Mouse (Mus musculus) skeletal muscle tissue, adult 2 months (tissue): ENCODE results near the gene Ino80e.
A peak's percentile ranks its signal among the peaks of the same experiment; 100 is the strongest.
"Not testable (repeated sequence)": the region's sequence is repeated elsewhere in the genome, so short reads cannot be mapped to it uniquely, and the experiment has no call there.

Experiments
- DNase-seq: peaks from one replicate; pipeline ENCODE4 v3.0.0-alpha.2; 2012; ENCODE audit warnings: low read depth, low spot score

Ino80e gene

DNA sequence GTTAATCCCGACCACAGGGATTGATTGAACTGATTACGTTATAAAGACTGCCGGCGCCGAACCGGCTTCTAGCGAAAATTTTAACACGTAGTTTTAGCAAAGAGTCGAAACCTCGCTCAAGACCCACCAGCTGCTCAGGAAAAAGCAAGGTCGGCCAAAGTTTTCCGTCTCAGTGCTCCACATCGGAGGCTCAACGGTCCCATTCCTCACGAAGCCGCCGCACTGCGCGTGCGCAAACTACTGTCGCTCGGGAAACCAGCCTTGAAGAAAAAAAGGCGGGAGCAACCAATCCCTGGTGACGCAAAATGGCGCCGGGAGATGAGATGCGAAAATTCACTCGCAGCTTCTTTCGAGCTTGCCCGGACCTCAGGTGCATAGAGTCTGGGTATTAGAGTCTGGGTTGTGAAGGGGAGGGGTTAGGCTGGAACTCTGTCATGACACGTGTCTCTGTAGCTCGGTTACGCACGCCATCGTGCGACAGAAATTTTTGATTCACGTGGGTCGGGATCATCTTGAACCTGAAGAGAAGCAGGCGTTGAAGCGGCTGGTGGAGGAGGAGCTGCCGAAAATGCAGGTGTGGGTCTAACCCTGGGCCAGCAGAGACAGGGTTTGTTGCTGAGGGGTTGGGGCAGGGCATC, at the start of gene Ino80e:
TSS of gene Ino80e (minus strand) at position 231 of the 638 bp plus-strand sequence.
- DNase-seq = peak; percentile 90

DNA sequence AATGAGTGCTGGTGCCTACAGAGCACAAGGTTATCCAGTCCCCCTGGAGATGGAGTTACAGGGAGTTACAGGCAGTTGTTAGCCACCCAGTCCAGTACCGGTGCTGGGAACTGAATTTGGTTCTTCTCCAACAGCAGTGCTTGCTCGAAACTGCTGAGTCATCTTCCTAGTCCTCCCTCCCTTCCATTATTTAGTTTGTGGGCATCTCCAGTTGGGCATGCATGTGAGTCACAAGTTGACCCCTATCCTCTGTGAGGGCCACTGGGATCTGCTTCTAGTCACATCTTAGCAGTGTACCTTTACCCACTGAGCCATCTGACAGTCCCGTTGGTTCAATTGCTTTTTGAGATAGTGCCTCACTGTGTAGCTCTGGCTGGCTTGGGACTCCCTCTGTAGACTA, 43.4 kb upstream of the Ino80e start:
- no peak for DNase-seq

DNA sequence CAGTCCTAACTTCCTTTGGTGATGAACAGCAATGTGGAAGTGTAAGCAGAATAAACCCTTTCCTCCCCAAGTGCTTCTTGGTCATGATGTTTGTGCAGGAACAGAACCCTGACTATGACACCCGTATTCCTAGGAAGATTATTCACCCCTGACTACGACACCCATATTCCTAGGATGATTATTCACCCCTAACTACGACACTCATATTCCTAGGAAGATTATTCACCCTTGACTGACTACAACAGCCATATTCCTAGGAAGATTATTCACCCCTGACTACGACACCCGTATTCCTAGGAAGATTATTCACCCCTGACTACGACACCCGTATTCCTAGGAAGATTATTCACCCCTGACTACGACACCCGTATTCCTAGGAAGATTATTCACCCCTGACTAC, 37.6 kb upstream of the Ino80e start:
- DNase-seq = not testable (repeated sequence)

DNA sequence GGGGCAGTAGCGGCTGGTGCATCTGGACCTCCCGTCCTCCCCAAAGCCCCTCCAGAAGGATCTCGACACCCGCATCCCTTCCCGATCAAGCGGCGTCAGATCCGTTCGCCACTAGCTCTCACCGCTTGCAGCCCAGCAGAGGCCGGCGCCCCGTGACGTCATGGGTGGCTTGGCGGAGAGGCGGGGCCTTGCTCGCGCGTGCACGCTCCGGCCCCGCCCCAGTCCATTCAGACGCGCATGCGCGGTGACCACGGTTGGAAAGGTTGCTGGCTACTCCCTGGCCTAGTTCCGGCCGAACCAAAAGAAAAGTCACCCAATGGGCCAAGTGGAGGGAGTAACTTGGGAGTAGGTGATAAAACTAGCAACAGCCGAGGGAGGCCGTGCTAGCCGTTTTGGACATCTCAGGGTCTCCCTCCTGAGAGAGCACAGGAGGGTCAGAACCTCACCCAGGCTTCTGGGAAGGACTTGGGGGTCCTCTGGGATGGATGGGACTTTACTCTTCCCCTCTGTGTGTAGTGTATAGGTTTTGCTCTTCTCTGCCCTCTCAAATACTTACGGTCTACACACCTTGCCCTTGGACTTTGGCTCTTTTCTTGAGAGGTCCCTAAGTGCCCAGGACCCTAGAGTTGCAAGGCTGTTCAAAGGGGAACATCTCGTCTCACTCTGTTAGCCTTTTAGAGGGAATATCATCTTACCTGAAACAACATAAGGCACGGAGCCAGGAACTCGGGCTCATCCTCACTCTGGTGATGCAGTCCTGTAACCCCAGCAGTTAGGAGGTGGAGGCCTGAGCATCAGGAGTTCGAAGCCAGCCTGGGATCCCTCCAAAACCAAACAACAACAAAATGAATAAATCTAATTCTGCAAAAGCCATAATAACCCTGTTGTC, 36.2 kb upstream of the Ino80e start:
- DNase-seq = peak; percentile 97

DNA sequence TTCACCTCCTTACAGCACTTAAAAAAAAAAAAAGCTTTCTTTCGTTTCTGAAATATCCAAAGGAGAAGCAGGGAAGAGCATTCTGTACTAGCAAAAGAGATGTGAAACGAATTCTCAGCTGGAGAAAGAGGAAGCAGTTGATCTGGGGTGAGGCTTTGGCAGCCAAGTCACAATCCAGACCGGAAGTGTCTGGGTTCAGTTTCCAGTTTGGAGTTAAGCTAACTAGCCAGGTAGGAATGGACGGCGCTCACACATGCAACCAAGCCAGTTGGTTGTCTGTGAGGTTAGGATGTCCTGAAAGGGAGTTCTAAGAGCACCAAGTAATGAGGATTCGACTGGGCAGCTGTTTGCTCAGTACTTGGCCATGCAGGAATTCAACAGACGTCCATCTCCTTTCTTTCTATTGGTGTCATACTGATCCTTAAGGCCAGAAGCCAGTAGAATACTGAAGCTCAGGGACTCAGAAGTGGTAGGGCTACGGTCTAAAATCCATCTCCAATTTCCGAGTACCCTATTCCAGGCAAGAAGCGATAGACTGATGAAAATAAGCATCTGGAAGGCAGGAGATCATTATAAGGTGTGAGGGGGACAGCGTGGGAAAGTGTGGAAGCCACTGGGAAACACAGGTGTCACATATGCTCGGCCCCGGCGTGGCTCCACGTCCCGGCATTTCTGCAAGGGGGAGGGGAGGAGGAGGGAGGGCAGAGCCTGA, 35.4 kb upstream of the Ino80e start:
- peak; percentile 54 for DNase-seq

DNA sequence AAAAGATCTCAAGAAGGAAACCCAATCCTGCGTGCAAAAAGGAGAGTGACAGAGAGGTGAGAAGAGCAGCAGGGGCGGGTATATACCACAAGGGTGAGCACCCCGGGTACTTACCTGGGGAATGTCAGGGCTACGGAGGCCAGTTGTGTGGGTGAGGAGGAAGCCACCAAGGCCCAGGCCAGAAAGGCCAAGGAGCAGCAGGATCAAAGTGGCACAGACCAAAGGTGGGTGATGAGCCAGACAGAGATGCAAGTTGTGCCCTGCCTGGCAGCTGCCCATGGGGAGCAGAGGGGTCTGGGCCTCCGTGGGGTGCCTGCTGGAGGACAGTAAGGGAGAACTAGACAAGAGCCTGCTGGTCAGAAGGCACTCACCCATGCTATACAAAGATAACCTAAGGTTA, 34.7 kb upstream of the Ino80e start:
- DNase-seq = no peak

DNA sequence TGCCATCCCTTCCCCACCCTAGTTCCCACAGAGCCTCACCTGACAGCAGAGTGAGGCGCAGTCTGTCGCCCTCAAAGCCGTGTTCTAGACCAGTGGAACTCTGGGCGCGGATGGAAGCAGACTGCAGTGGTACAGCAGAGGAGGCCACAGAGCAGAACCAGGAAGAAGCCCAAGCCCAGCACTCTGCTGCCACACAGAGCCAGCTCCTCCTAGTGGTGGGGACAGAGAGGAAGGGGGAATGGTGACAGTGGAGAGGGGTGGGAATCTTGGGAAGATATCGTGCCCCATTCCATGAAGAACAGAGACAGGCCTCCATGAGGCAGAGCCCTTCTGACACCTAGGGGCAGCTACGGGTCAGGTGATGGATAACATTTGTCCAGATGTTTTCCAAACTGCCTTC, 26.7 kb upstream of the Ino80e start:
- no peak for DNase-seq

DNA sequence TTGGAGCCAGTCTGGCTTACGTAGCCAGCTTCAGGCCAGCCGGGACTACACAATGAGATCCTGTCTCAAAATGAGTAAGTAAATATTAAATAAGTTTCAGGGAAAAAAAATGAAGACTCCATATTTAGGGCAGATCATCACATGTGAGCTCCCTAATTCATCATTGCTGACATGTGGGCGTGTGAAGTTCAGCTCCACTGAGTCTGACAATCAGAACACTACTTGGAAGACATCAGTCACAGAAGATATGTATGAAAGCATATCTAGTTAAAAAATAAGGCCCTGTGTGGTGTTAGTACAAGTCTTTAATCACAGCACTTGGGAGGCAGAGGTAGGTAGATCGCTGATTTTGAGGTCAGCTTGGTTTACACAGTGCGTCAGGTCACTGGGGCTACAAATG, 25.1 kb upstream of the Ino80e start:
- no peak for DNase-seq

DNA sequence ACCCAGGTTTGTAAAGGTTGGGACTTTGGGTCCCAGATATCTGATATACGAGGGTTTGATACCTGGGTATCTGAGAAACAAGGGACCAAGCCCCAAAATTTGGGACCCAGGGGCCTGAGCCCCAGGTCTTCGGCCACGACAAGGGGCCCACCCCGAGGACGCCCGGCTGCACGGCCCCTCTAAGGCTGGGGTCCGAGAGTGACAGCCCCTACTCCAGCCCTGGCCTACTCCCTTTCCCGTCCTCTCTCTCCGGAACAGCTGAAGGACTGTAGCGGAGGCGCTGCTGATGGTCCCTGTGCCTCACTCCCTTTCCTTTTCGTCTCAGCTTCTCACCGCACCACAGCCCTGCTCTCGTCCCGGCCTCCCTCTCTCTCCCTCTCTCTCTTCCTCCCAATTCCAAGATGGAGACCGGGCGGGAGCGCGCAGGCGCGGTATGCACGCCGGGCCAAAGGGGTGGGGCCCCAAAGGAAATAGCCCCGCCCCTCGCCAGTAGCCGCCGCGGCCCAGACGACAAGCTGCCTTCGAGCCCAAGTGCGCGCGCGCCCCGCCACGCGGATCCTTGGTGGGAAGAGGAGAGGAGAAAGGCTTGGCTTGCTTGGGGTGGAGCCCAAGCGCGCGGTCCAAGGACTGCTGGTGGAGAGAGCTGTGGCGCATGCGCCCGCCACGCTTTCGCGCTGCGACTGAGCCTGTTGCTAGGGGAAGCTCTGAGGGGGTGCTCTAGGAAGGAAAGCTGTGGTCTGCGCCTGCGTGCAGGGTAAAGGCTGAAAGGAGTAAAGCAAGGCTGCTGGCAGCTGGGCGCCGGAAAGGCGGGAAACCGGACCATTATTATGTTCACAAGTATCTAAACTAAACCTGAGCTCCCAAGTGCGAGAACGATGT, 22.3 kb upstream of the Ino80e start, which contains the start of gene Taok2:
TSS of gene Taok2 (minus strand) at position 418 of the 879 bp plus-strand sequence.
- DNase-seq = peak; percentile 98

DNA sequence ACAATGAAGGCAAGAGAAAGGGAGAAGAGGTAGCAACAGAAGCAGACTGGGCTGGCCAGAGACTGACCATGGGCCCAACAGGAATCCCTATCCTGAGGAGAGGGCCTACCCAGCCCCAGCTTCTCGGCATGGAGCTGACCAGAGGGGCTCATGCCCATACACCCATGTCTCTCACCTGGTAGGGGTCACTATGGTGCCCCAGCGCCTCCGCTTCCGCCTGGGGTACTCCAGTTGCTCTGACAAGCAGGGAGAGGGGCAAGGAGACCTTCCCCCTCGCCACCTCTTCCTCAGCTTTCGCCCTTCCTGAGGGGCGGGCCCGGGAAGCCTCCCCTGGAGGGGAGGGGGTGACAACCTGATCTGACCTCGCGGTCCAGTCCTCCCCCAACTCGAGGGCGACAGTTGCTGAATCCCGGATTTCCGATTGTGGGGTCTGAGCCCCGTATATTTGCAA, 21.6 kb upstream of the Ino80e start:
- DNase-seq = no peak

DNA sequence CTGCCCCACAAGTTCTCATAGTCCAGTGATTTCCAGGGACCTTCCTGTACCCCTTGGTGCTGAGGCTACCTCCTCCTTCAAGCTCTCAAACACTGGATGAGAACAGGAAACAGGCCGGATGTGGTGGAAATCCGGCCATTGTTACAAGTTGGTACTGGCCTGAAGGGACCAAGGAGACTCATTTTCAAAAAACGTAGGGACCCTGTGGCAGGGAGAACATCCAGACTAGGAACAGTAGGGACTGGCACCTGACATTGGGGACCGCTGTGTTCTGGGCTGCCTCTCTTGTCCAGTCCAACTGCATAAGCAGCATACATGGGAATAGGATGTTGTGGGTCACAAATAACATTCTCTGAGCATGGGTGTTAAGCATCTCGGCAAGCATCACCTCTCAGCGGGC, 18.9 kb upstream of the Ino80e start:
- no peak for DNase-seq

DNA sequence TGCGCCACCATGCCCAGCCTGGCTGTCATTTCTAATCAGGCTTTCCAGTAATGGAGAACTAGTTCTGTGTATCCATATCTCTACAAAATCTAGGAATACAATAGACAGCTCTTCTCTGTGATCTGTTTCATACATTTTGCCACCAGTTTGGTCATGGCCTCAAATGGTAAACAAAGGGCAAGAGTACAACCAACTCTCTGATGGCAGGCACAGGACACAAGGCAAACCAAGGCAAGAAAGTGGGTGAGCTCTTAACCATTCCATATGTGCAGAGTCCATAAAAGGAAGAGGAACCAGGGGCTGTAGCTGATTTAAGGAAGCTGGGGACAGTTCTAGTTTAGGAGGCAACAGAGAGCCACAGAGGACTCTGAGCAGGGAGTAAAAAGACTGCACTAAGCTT, 15.1 kb upstream of the Ino80e start:
- no peak for DNase-seq

DNA sequence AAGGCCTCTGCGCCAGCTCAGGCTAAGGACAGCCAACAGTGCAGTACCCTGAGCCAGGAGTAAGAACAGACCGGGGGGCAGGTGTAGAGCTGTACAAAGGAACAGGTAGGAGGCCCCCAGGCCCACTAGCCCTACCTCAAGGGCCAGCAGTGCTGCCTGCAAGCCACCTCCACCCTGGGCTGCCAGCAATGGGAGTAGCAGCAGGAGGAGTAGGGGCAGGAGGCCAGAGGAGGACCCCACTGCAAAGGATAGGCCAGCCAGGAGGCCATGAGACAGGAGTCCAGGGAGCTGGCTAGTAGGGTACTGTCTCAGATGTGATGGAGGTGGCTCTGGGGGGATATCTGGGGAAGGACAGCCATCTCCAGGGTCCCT, 8.3 kb upstream of the Ino80e start:
- DNase-seq = no peak

DNA sequence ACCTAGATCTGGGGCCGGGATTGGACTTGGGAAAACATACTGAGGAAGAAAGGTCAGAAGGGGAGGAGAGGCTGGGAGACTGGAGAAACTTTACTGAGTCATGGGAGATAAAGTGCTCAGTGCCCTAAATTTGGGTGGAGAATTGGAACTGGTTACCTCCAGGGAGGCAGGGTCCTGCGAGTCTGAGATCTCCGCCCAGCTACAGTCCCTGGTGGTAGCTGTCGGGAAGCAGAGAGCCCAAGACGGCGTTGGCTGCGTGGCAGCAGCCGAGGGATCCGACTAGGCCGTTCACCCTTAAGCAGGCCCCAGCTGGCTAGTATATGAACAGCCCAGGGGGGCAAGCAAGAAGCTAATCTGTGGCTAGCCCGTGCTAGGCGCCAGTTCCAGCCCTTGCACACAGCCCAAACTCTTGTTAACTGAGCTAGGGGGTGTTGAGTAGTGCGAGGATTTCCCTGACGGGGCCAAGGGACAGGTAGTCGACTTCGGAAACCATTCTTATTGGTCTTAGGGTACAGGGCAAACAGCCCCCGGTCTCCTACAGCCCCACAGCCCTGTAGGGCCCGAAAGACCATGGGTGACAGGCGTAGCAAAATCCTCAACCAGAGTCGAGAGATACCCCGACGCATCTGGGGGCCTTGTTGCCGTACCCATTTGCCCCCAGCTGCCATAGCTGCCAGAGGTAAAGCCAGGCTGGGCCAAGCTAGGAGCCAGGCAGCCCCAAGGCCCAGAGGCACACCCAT, 7.8 kb upstream of the Ino80e start:
- DNase-seq = no peak

DNA sequence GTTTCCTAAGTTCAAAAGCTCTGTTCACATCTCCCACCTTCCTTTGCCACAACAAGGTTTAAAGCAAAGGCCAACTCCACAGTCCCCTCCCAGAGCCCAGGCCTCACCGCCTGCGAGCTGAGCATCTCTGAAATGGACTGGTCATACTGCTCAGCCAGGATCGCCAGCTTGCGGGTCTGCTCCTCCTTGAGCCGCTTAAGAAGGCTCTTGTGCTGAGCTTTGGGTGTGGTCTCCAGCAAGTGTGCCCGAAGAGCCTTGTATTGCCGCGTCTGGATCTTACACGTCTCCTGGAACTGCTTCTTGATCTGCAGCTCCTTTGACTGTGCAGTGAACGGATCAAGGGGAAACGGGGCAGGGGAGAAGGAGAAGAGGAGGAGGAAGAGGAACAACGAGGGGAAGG, 5.8 kb upstream of the Ino80e start:
- no peak for DNase-seq

DNA sequence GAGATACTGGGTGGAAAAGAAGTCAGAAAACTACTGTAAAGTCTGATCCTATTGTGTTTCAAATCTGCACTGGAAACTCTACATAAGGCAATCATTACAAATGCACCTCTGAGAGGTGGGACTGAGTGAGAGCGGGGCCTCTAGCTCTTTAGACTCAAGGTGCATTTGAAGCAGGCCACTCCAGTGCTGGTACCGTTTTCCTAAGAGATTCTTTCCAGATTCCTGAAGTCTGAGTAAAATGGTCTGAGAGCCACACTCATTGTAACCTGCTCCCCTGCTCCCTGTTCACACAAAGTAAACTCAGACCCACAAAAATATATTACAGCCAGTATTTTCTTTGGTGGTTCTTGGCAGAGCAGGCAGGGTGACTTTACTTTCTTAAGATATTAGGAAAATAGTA, 5.4 kb upstream of the Ino80e start:
- no peak for DNase-seq

DNA sequence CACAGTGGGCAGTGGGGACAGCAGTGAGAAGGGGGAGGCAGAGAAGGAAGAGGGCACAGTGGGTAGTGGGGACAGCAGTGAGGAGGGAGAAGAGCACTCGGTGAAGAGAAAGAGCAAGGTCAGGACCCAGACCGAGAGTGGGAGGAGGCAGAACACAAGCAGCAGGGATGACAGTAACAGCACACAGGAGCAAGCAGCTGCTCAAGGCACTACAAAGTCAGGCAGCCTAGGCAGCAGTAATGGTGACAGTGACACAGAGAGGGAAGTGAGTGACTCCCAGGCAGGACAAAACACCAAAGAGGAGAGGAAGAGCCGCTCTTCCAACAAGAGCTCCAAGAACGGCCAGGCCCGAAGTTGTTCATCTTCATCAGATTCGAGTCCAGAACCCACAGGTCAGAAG, 1.6 kb upstream of the Ino80e start:
- DNase-seq = no peak

DNA sequence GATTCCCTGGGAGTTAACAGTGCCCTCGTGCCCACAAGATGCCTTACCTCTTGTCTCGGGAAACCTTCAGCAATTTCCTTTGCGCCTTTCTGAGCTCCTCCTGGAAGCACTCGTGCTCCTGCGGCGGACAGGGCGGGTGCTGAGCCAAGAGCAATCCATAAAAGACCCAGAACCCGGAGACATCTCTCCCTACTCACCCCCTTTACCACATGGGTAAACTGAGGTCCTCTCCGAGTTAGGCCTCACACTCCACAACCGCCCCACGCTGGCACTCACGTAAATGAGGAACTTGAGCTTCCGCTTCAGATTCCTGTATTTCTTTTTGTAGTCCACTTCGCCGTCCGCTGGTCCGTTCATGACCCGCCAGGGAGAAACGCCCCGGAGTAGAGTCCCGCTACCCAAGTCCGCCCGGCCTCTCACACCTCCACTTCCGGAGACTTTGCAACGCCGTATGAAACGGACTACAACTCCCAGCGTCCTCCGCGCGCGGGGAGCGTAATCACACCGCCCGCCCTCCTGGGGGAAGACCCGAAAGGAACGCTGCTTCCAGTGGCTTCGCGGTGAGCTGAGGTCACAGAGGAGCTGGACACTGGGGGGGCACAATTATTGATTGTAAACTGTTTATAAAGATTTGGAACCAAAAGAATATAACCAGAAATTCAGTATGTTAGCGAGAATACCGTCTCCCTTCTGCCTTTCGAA, 597 bp downstream of the Ino80e start, which contains the start of gene Hirip3:
TSS of gene Hirip3 (plus strand) at position 544 of the 702 bp plus-strand sequence.
- peak; percentile 88 for DNase-seq

DNA sequence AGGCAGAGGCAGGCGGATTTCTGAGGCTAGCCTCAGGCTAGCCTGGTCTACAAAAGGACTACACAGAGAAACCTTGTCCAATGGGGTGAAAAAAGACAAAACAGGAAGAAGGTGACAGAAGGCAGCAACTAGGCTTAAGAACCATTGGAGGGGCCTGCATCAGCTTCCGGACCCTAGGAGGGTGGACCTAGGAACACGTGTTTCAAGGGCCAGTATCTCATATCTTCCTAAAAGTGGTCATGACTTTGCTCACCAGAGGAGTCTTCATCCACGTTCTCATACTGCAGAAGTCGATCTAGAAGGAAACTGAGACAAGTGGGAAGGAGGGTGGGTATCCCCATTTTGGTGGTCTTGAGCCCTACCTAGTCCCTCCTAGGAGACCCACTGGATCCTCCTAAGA, 1.2 kb downstream of the Ino80e start:
- no peak for DNase-seq
